Mouse (Mus musculus): ENCODE data around the gene Bax. TPM values are rescaled to one million over a fixed set of nuclear protein-coding genes. Genes with fewer than 3 reads are reported as not detected.

The Bax gene
- polyA plus RNA-seq (2016; fragmentation: Nextera tagmentation; extraction: Ambion mirVana): 240 and 265 TPM in 2 replicates

DNA sequence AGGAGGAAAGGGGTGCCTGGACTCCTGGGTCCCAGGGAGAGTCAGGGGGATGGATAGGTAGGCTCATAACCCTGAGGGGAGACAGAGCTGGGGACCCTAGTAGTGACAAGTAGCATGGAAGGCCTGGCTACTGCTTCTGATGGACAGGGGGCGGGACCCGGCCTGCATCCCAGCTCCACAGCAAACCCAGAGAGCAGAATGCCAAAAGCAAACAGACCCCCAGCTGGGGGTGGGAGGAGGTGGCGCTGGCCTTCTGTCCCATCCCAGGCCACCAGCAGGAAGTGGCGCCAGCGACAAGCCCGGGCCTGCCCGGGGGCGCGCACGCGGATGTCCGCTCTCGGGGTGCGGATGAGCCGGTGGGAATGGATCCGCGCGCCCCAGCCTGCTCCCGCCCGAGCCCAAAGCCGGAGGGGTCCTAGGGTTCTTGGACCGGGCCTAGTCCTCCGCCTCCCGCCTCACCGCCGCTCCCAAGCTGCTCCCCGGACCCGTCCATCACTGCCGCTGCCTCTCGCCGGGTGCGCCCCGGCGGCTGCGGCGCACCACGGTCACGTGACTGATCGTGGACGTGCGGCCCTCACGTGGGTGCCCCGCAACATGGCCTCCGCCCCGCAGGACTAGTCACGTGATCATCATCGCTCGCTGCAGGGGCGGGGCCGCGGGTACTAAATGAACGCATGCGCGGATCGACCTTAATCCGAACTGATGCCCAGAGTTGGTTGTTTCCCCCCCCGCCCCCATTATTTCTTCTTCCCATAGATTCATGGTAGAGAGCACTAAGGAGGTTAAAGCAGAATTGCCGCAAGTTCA is at the start of gene Bax:
TSS of gene Bax (minus strand) at position 616 of the 807 bp plus-strand sequence.
- Histone ChIP-seq H3K27me3 (ENCODE audit: low read depth, poor library complexity, severe bottlenecking) (no peaks in the 10 kb centered on the region), H3K36me3 (peaks cover 42% of the 10 kb centered on the region), H3K27ac (replicated peaks) (peak within 1 kb of the TSS; percentile 94), H3K4me3 (peak within 1 kb of the TSS; percentile 90), H3K9me3 (replicated peaks) (no peaks in the 10 kb centered on the region), H3K4me1 (peaks cover 34% of the 10 kb centered on the region)
- DNase-seq (ENCODE audit: low spot score): peak; percentile 96
- WGBS: under 1% methylated on average over 58 of the region's 58 CpGs

DNA sequence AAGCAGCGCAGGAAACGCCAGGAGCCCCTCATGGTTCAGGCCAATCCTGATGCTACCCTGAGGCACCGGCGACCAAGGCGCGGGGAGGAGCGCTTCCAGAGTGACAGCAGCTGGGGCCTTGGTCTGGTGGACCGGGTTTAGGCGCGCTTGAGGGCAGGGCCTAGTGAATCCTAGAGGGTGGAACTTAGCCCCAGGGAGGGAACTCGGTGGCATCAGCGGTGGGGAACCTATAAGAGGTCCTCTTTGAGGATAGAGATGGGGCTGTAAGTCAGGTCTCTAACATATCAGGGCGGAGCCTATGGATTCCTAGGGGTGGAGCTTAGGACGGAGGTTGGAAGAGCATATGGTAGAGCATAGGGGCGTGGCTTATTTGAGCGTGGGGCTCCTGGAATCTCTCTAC is 48.7 kb upstream of the Bax start:
- H3K27me3 ChIP-seq (ENCODE audit: low read depth, poor library complexity, severe bottlenecking): no peaks in the 10 kb centered on the region
- no peaks in the 10 kb centered on the region for H3K36me3 ChIP-seq
- H3K4me1 ChIP-seq: peaks cover 9% of the 10 kb centered on the region; the same call in 1 of the 2 replicates
- H3K9me3 ChIP-seq (replicated peaks): no peaks in the 10 kb centered on the region
- no peak overlapping the region for H3K27ac ChIP-seq (replicated peaks)
- WGBS: 27% methylated on average over 16 of the region's 16 CpGs
- H3K4me3 ChIP-seq: 0 out of 2 replicates have a peak overlapping the region, but pooled peaks have one; percentile 3
- peak; percentile 26 for DNase-seq (ENCODE audit: low spot score)

DNA sequence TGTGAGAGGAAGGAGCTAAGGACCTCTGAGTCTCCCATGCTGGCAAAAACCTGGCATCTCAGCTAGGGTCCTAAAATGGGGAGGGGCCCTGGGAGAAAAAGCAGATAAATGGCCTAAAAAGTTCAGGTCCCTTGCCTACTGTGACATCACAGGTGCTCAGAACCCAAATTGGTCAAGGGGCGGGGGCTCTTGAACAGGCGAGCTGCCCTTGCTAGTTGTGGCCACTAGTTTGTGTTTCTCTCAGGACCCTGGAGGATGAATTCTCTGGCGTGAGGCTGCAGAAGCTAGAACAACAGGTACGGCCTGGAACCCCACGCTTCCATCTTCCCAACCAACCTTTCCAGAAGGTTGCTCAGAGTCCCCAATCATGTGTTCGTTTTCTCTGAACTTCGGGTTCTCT is 47.7 kb upstream of the Bax start:
- Histone ChIP-seq H3K9me3 (replicated peaks) (no peaks in the 10 kb centered on the region), H3K27ac (replicated peaks) (no peak overlapping the region), H3K27me3 (ENCODE audit: low read depth, poor library complexity, severe bottlenecking) (no peaks in the 10 kb centered on the region), H3K36me3 (no peaks in the 10 kb centered on the region), H3K4me3 (no peak overlapping the region), H3K4me1 (peaks cover 14% of the 10 kb centered on the region)
- 88% methylated on average over 7 of the region's 7 CpGs for WGBS
- DNase-seq (ENCODE audit: low spot score): no peak

DNA sequence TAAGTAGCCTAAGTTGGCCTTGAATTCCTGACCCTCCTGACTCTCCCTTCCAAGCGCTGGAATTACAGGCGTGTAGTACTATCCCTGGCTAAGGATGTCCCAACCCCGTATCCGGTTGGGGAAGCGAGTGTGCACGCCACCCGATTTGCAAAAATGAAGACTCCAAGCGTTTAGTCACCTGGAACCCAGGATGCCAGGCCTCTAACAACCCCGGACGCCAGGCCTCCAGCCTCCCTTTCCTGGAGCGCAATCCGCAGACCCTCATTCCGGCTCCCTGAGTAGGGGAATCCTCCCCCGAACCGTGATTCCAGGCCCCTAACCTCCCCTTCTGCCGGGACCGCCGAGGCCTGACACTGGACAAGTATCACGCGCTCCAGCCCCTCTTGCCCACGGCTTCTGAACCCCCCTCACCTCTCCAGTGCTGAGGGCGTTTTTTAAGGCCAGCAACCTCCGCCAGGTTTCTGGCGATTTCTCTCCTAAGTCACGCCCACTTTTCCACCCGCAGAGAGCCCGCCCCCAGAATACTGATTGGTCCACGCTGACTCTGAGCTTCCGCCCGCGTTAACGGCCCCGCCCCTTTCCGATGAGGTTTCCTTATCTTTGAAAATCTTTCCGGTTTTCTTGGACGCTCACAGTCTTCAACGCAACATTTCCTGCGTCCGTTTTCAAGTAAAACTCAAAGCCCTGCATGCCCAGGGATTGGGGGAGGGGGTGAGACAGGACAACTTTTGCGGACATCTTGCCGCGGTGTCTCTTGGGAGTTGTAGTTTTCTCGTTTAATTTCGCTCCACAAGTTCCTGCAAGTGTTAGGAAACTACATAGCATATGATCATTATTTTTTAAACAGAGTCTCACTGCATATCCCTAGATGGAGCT is 43.5 kb upstream of the Bax start, which contains the start of gene Nucb1:
TSS of gene Nucb1 (minus strand) at position 495 of the 876 bp plus-strand sequence.
- Histone ChIP-seq H3K4me1 (peaks cover 15% of the 10 kb centered on the region), H3K27ac (replicated peaks) (peak within 1 kb of the TSS; percentile 90), H3K27me3 (ENCODE audit: low read depth, poor library complexity, severe bottlenecking) (no peaks in the 10 kb centered on the region), H3K4me3 (peak within 1 kb of the TSS; percentile 67), H3K9me3 (replicated peaks) (no peaks in the 10 kb centered on the region), H3K36me3 (peaks cover 20% of the 10 kb centered on the region)
- DNase-seq (ENCODE audit: low spot score): peak; percentile 91
- WGBS: under 1% methylated on average over 44 of the region's 44 CpGs

DNA sequence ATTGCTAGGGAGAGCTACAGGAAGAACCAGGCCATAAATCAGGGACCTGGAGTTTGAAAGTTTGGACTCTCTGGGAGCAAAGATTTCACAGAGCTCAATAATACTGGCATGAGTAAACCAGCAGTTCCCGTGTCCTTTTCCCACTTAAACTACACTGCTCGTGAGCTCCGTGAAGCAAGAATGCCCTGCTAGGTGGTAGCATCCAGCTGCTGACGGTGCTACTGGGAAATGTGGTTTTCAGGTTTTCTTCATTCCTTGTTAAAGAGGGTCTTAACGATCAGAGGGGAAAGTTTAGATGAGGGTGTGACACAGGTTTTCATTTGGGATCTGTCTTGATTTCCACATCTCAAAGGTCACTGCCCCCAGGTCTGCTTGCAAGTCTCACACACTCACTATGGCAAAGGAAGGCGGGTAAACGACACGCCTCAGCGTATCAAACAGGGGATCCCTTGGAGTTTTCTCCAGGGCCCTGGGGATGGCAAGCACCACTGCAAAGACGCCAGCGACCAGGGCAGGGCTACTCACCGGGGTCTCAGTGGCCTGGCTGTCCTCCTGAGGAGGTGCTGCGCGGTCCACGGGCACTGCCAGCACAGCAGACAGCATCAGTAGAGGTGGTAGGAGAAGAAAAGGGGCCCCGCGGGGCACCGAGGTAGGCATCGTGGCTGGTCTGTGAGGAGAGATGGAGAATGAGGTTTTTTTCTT is 42.6 kb upstream of the Bax start:
- WGBS: 49% methylated on average over 19 of the region's 19 CpGs
- Histone ChIP-seq H3K9me3 (replicated peaks) (no peaks in the 10 kb centered on the region), H3K27me3 (ENCODE audit: low read depth, poor library complexity, severe bottlenecking) (no peaks in the 10 kb centered on the region), H3K36me3 (peaks cover 26% of the 10 kb centered on the region), H3K27ac (replicated peaks) (peak overlapping the region; percentile 90), H3K4me3 (peak overlapping the region; percentile 67), H3K4me1 (peaks cover 15% of the 10 kb centered on the region)
- no peak for DNase-seq (ENCODE audit: low spot score)

DNA sequence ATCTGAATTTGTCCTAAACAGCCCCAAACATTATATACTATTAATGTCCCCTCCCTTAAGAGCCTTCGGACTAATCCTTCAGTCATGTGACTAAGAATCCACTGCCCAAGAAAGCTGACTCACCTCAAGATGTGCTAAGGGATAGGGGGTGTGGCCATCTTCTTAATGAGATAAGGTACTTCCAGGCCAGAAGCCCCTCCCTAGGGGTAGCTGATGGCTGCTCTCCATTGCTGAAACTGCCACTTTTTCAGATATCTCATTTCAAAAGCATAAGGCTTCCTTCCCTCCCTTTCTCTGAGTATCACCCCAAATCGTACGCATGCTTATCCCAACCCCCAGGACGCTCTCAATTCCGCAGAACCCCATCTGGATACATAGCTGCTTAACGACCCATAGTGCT is 41.9 kb upstream of the Bax start:
- H3K27ac ChIP-seq (replicated peaks): no peak overlapping the region
- no peaks in the 10 kb centered on the region for H3K9me3 ChIP-seq (replicated peaks)
- H3K27me3 ChIP-seq (ENCODE audit: low read depth, poor library complexity, severe bottlenecking): no peaks in the 10 kb centered on the region
- H3K36me3 ChIP-seq: peaks cover 26% of the 10 kb centered on the region
- no peak for DNase-seq (ENCODE audit: low spot score)
- peaks cover 15% of the 10 kb centered on the region for H3K4me1 ChIP-seq
- WGBS: 94% methylated on average over 6 of the region's 6 CpGs
- H3K4me3 ChIP-seq: peak overlapping the region; percentile 67; the same call in 1 of the 2 replicates

DNA sequence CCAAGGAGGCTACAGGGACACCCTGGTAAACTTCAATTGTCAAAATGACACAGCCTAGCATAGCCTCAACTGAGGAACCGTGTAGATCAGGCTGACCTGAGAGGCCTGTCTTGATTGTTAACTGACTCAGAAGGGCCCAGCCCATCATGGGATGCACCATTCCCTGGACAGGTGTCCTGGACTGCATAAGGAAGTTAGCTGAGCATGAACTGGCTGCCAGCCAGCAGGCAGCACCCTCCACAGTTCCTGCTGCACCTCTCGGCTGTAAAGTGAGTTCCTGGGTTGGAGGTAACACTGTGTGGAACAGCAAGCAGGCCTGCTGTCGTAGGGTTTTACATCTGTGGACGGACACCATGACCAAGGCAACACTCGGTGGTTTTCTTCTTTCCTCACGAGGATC is 40.9 kb upstream of the Bax start:
- peaks cover 35% of the 10 kb centered on the region for H3K36me3 ChIP-seq
- H3K4me1 ChIP-seq: peaks cover 15% of the 10 kb centered on the region
- DNase-seq (ENCODE audit: low spot score): no peak
- no peak overlapping the region for H3K27ac ChIP-seq (replicated peaks)
- no peaks in the 10 kb centered on the region for H3K27me3 ChIP-seq (ENCODE audit: low read depth, poor library complexity, severe bottlenecking)
- 89% methylated on average over 6 of the region's 6 CpGs for WGBS
- H3K9me3 ChIP-seq (replicated peaks): no peaks in the 10 kb centered on the region
- no peak overlapping the region for H3K4me3 ChIP-seq

DNA sequence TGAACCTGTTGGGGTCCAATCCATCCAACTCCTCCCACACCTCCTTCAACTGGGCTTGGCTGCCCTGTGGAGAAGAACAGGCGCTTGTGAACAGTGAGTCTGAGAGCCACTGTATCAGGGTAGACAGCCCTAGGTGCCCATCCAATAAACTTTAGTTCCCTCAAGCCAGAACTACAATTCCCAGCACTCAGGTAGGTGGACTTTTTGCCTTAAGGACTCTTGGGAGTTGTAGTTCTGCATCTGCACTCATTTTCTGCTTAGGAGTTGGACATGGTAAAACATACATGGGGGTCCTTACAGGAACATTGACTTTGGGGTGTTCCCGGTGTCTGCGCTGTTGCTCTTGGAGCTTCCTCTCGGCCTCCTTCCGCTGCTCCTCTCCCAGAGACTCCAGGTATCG is 31.7 kb upstream of the Bax start:
- 95% methylated on average over 6 of the region's 6 CpGs for WGBS
- H3K36me3 ChIP-seq: peaks cover 97% of the 10 kb centered on the region

DNA sequence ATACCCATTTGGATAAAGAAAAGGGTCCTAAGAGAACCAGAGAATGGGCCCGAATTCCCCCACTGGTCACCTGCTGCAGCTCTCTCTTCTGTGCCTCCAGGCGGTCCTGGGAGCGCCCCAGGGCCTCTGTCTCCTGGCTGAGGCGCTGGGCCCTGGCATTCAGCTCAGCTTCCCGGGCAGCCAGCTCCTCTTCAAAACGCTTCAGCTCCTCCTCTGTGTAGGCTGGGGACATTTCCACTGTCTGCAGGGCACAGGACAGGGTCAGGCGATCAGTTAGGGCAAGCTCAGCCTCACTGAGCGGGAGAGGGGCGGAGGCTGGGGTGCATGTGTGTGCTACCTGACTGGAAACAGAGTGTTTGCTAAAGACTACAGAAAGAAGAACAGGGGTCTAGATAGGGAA is 27.9 kb upstream of the Bax start:
- no peak overlapping the region for H3K27ac ChIP-seq (replicated peaks)
- 85% methylated on average over 9 of the region's 9 CpGs for WGBS
- no peak for DNase-seq (ENCODE audit: low spot score)
- peaks cover 20% of the 10 kb centered on the region for H3K4me1 ChIP-seq
- H3K9me3 ChIP-seq (replicated peaks): no peaks in the 10 kb centered on the region
- H3K4me3 ChIP-seq: no peak overlapping the region
- H3K27me3 ChIP-seq (ENCODE audit: low read depth, poor library complexity, severe bottlenecking): no peaks in the 10 kb centered on the region
- peaks cover 74% of the 10 kb centered on the region for H3K36me3 ChIP-seq

More for the DNA sequence above, 31.7 kb upstream of the Bax start:
- H3K9me3 ChIP-seq (replicated peaks): no peaks in the 10 kb centered on the region
- no peak for DNase-seq (ENCODE audit: low spot score)
- no peaks in the 10 kb centered on the region for H3K4me1 ChIP-seq
- no peak overlapping the region for H3K27ac ChIP-seq (replicated peaks)
- H3K4me3 ChIP-seq: no peak overlapping the region
- H3K27me3 ChIP-seq (ENCODE audit: low read depth, poor library complexity, severe bottlenecking): no peaks in the 10 kb centered on the region

DNA sequence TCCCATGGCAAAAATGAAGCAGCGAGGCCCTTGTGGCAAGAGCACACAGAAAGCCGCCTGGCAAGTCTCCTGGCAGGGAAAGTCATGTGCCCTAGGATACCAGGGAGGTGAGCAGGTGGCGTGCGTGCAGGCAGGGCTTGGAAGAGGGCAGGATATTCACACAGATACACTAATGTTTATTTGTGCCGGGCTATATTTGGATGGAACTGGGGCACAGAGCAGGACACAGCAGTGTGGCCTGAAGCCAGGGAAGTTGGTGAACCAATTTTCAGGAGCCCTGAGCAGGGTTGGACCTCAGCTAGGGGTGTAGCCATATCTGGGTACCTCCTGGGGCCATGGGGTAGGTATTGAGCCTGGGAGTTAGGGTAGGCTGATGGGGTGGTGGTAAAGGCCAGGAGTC is 26.3 kb upstream of the Bax start:
- Histone ChIP-seq H3K27me3 (ENCODE audit: low read depth, poor library complexity, severe bottlenecking) (no peaks in the 10 kb centered on the region), H3K9me3 (replicated peaks) (no peaks in the 10 kb centered on the region), H3K27ac (replicated peaks) (no peak overlapping the region), H3K36me3 (peaks cover 58% of the 10 kb centered on the region), H3K4me3 (no peak overlapping the region), H3K4me1 (peaks cover 35% of the 10 kb centered on the region)
- WGBS: 96% methylated on average over 5 of the region's 5 CpGs
- no peak for DNase-seq (ENCODE audit: low spot score)

DNA sequence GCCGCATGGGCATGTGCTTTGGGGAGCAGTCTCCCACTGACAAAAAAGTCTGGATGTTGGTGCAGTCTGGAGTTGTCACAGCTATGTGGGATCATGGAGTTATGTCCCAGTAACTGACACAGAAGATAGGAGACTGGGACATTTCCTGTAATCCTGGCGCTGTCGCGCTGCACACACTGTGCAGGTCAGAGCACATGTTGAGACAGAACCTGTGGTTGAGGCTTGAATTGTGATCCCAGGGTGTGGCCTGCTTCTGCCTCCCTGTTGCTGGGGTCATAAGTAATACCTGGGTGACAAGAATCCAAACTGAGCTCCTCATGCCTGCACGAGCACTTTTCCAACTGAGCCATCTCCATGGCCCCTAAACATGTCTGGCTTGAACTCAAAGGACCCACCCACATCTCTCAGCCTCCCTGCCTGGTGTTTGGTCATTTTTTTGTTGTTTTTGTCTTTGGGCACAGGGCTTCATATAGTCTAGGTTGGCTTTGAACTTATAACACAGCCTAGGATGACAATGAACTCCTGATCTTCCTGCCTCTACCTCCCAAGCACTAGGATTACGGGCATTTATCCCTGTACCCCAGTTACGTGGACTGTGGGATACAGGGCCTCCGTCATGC is 25.6 kb upstream of the Bax start:
- WGBS: 95% methylated on average over 8 of the region's 8 CpGs
- H3K4me1 ChIP-seq: peaks cover 41% of the 10 kb centered on the region
- no peaks in the 10 kb centered on the region for H3K9me3 ChIP-seq (replicated peaks)
- H3K27me3 ChIP-seq (ENCODE audit: low read depth, poor library complexity, severe bottlenecking): no peaks in the 10 kb centered on the region
- H3K36me3 ChIP-seq: peaks cover 51% of the 10 kb centered on the region
- no peak for DNase-seq (ENCODE audit: low spot score)
- no peak overlapping the region for H3K27ac ChIP-seq (replicated peaks)
- no peak overlapping the region for H3K4me3 ChIP-seq

DNA sequence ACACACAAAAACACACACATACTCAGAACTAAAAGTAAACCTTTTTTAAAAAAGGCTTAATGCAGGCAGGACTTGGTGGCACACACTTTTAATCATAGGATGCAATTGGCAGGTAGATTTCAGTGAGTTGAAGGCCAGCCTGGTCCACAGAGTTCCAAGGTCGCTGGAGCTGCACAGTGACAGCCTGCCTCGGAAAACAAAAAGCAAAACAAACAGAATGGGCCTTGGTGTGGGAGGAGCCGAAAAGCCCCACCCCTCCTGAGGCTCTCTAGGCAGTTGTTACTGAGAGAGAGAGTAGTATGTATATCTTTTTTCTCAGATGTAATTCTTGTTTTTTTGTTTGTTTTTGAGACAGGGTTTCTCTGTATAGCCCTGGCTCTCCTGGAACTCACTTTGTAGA is 24.6 kb upstream of the Bax start:
- WGBS: 24% methylated on average over 3 of the region's 3 CpGs
- Histone ChIP-seq H3K9me3 (replicated peaks) (no peaks in the 10 kb centered on the region), H3K4me3 (no peak overlapping the region), H3K36me3 (peaks cover 41% of the 10 kb centered on the region), H3K27me3 (ENCODE audit: low read depth, poor library complexity, severe bottlenecking) (no peaks in the 10 kb centered on the region), H3K27ac (replicated peaks) (no peak overlapping the region), H3K4me1 (peaks cover 42% of the 10 kb centered on the region)
- no peak for DNase-seq (ENCODE audit: low spot score)
